Mouse (Mus musculus) left cerebral cortex, postnatal 4 days (tissue): Measurements from ENCODE around the gene Fcho2. TPM values are rescaled to one million over a fixed set of nuclear protein-coding genes. Genes with fewer than 3 reads are reported as not detected.
A peak's percentile ranks its signal among the peaks of the same experiment; 100 is the strongest.
"Not testable (repeated sequence)": the region's sequence is repeated elsewhere in the genome, so short reads cannot be mapped to it uniquely, and the experiment has no call there.

Experiments
- DNase-seq: peaks from one replicate; pipeline ENCODE4 v3.0.0-alpha.2; 2022
- intact Hi-C: fragments of 180-260 bp; cut with DNase I; formaldehyde crosslinking; loops from one replicate; pipeline ENCODE4 v1.15.1; 2025
- total RNA-seq, 2 experiments: library from RNA; stranded (reverse); gene quantifications; 2 replicates each; pipeline ENCODE4 v1.2.3; 2021

The Fcho2 gene
- 10 to 100 TPM; 43.2 to 47.7 TPM for total RNA-seq

DNA sequence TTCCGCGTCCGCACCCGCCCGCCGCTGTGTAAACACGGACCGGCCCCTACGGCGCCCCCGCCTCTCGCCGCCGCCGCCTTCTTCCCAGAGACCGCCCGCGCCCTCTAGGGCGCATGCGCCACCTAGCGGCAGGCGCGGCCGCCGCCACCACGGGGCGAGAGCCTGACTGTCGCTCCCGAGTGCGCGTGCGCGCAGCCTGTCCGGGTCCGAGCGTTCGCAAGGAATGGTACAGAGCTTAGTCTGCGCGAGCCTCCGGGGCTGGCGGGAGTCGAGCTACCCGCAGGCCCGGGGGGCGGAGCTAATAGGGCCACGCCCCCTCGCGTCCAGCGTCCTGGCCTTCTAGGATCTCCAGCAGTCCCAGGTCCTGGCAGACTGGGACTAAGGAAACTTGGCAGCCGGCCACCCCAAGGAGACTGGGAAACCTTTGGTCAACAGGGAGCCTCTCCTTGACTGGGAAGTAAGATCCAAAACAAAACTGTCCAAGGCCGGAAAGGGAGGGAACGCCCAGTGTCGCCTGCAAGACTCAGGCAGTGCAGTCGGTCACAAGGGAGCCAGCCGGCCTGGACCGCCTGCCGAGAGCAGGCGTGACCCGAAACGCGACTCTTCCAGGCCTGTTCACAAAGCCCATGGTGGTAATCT, at the start of gene Fcho2:
TSS of gene Fcho2 (minus strand) at position 303 of the 639 bp plus-strand sequence.
- peak; percentile 97 for DNase-seq
- intact Hi-C loops, result no loop called here

DNA sequence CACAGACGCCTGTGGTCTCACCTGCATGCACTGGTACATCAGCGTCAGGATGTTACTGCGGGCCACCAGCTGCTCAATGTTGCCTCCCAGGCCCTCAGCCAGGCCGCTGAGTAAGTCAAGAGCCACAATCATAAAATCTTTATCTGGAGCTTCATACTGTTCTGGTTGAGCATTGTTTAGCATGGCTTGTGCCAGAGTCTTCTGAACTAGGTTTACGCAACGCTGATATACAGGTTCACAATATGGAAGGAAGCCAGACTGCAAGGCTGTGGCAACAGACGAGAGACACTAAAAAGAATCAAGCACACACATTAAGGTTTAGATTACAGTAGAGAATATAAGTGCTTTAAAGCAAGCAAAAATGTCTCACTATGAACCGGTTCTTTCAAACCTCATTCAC, 40.0 kb upstream of the Fcho2 start:
- no peak for DNase-seq
- intact Hi-C loops, result no loop called here

- intact Hi-C loops, result no loop called here
- DNase-seq, result no peak
Measured at GRCm38 (mm10) chr13:98845794-98846193, 30.5 kb upstream of the Fcho2 start.

- no peak for DNase-seq
- intact Hi-C loops, result no loop called here
Measured at GRCm38 (mm10) chr13:98836423-98837088, 21.3 kb upstream of the Fcho2 start.

DNA sequence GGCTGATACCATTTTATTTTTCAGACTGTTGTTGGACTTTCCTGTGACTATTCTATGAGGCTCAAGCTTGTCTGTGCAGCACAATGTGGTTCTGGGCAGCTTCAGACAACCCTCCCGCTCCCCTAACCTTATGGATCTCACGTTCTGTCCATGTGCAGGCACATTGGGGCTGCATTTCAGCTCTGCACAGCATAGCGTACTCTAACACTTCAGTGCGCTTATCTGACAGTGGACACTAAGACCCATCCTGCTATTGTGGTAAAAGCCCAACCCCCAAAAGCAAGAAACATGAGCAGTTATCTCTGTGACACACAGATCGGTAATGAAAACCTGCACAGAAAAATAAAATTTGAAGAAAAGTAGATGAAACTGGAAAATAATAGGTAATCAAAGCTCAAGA, 20.5 kb upstream of the Fcho2 start:
- intact Hi-C loops, result no loop called here
- no peak for DNase-seq

DNA sequence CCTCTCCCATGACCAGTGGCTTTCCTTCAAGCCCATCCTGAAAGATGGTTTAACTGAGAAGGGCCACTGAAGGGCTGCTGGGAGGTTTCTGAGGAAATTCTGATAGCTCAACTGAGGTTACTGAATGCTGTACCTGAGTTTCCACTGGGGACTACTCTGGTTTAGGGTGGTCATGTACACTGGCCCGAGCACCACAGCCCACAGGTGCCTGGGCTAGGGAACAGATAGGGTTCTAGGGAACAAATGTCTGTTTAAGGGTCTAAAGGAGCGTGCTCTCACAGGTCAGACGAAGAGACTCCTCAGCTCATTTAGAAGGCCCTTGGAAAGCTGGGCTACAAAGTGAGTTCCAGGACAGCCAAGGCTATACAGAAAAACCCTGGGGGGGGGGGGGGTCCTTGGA, 19.5 kb upstream of the Fcho2 start:
- intact Hi-C loops, result no loop called here
- DNase-seq, result no peak

- DNase-seq, result no peak
- intact Hi-C loops, result no loop called here
Measured at GRCm38 (mm10) chr13:98834199-98834598, 18.9 kb upstream of the Fcho2 start.

DNA sequence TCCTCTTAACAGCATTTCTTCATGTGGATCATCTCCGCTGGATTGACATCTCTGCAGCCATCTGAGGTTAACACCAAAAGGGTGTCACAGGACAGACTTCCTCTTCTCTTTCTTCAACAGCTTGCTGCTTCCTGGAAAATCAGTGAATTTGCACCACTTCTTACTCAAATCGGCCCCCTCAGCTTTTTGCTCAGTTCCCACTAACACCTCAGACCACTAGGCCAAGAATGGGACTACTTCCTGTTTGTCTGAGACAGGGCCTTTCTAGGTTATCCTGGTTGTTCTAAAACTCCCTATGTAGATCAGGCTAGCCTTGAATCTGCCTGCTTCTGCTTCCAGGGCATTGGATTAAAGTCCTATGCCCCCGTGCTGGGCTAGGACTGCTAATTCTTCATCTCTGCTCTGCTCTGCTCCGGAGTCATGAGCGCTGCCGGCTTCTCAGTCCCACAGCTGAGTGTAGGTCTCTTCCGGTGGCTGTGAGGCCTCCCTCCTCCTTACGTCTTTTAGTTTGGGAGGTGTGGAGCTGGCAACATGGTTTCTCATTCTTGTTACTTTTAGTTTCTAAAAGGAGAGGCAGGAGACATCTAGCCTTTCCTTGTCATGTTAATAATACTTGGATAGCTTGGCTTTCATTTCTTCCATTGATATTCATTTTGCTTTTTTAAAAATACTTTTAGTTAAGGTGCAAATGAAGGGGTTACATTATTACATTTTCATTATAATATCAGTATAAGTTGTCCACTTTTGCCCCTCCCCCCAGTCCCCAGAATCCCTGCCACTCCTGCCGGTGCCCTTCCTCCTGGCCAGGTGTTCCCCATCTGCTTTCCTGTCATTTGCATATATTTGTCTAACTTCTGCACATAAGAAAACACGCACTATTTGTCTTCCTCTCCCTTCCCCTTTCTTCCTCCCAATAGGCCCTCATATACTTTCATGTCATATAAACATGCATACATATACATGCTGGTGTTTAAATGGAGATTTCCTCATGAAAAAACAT, 17.5 kb upstream of the Fcho2 start:
- DNase-seq, result no peak
- intact Hi-C loops, result no loop called here

GRCm38 (mm10) chr13:98829026-98829425, 13.8 kb upstream of the Fcho2 start:
- intact Hi-C loops, DNase-seq: not testable (repeated sequence)

GRCm38 (mm10) chr13:98825574-98825973, 10.3 kb upstream of the Fcho2 start:
- intact Hi-C loops, result no loop called here
- no peak for DNase-seq

- intact Hi-C loops, result no loop called here
- DNase-seq, result no peak
Measured at GRCm38 (mm10) chr13:98819094-98819493, 3.8 kb upstream of the Fcho2 start.

DNA sequence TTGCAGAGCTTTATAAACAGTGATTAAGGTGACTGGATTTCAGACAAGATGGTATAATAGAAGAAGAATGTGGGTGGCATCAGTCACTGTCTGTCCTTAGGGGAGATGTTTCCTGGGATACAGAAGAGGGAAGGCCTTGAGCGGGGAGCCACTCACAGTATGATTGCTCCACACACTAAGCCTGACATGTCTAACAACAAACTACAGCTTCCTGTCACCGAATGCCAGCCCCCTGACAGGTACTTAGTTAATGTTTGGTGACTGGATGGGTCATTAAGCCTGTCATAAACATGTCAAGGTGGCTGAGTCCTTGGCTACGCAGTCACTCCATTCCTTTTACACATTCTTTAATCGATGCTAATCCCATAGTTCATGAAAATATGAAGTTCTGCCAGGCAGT, 3.0 kb upstream of the Fcho2 start:
- intact Hi-C loops, result no loop called here

GRCm38 (mm10) chr13:98817766-98818165, 2.5 kb upstream of the Fcho2 start:
- intact Hi-C loops, result no loop called here
- DNase-seq, result no peak

More for the DNA sequence above, 3.0 kb upstream of the Fcho2 start:
- DNase-seq, result no peak

DNA sequence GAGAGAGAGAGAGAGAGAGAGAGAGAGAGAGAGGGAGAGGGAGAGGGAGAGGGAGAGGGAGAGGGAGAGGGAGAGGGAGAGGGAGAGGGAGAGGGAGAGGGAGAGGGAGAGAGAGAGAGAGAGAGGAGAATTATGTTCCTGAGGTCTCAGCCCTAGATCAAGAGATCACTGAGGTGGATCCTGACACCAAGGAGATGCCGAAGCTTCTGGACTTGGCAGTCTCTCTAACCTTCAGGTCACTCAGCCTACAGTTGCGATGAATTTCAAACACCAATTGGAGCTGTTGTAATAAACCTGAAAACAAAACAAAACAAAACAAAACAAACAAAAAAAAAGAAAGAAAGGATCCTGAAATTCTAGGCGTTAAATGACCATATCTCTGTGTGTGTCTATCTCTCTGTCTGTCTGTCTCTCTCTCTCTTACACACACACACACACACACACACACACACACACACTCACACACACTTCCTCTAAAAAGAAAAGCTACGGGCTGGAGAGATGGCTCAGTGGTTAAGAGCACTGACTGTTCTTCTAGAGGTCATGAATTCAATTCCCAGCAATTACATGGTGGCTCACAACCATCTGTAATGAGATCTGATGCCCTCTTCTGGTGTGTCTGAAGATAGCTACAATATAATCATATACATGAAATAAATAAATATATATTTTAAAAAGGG, 1.9 kb upstream of the Fcho2 start:
- intact Hi-C loops, DNase-seq: not testable (repeated sequence)

GRCm38 (mm10) chr13:98816571-98816970, 1.3 kb upstream of the Fcho2 start:
- intact Hi-C loops, result no loop called here
- no peak for DNase-seq

GRCm38 (mm10) chr13:98814275-98815040, 791 bp downstream of the Fcho2 start:
- intact Hi-C loops, result no loop called here

GRCm38 (mm10) chr13:98813596-98814274, 1.5 kb downstream of the Fcho2 start:
- intact Hi-C loops, result no loop called here
- DNase-seq, result no peak

More at GRCm38 (mm10) chr13:98814275-98815040, 791 bp downstream of the Fcho2 start:
- DNase-seq, result peak; percentile 36

GRCm38 (mm10) chr13:98813167-98813566, 2.1 kb downstream of the Fcho2 start:
- intact Hi-C loops, result no loop called here
- DNase-seq, result no peak

- no peak for DNase-seq
- intact Hi-C loops, result no loop called here
Measured at GRCm38 (mm10) chr13:98812285-98812684, 3.0 kb downstream of the Fcho2 start.
